Mouse (Mus musculus) liver, adult 2 months (tissue): ENCODE measurements around the gene Tent5b. TPM values are rescaled to one million over a fixed set of nuclear protein-coding genes. Genes with fewer than 3 reads are reported as not detected.

Experiments
- DNase-seq: peaks from one replicate; pipeline ENCODE4 v3.0.0-alpha.2; 2011; ENCODE audit warnings: low read depth, low spot score; ENCODE audit errors: extremely low read depth
- H3K27ac ChIP-seq: fragments of 200-500 bp; replicated peaks from 2 replicates; pipeline ENCODE4 v1.5.1; 2012; ENCODE audit warnings: low read depth, mild to moderate bottlenecking, control low read depth, inconsistent platforms, low read length; ENCODE audit not compliant: insufficient read depth
- H3K27me3 ChIP-seq: fragments of 200-500 bp; 2 replicates; pipeline ENCODE4 v1.6.1; 2012; ENCODE audit warnings: mild to moderate bottlenecking, moderate library complexity, low read length, inconsistent platforms; ENCODE audit not compliant: control insufficient read depth, insufficient read depth
- H3K36me3 ChIP-seq: fragments of 200-500 bp; 2 replicates; pipeline ENCODE4 v1.6.1; 2012; ENCODE audit warnings: low read length, inconsistent platforms; ENCODE audit not compliant: control insufficient read depth, insufficient read depth
- H3K4me1 ChIP-seq: fragments of 200-500 bp; 2 replicates; pipeline ENCODE4 v1.6.1; 2011; ENCODE audit warnings: low read length; ENCODE audit not compliant: control insufficient read depth, insufficient read depth
- H3K4me3 ChIP-seq: fragments of 200-500 bp; 2 replicates; pipeline ENCODE4 v1.5.1; 2011; ENCODE audit warnings: low read depth, mild to moderate bottlenecking, control low read depth, low read length, moderate library complexity; ENCODE audit not compliant: insufficient read depth
- H3K79me2 ChIP-seq: fragments of 200-500 bp; 2 replicates; pipeline ENCODE4 v1.6.1; 2012; ENCODE audit warnings: inconsistent platforms, mild to moderate bottlenecking, low read length, moderate library complexity; ENCODE audit not compliant: control insufficient read depth, insufficient read depth
- H3K9ac ChIP-seq: fragments of 200-500 bp; 2 replicates; pipeline ENCODE4 v1.6.1; 2012; ENCODE audit warnings: low read depth, mild to moderate bottlenecking, control low read depth, inconsistent platforms, low read length
- CTCF ChIP-seq: fragments of 200-500 bp; IDR thresholded peaks from 2 replicates; pipeline ENCODE4 v1.5.1; 2011; ENCODE audit warnings: low read depth, low read length, control low read depth
- POLR2A ChIP-seq: fragments of 200-500 bp; IDR thresholded peaks from 2 replicates; pipeline ENCODE4 v1.6.1; 2011; ENCODE audit warnings: low read length, control low read depth; ENCODE audit not compliant: insufficient read depth; ENCODE audit errors: extremely low read depth
- WGBS: fragments of 180-500 bp; shearing (Covaris S2); methylation state at CpG from one replicate; pipeline ENCODE4 v1.1.7; 2018; 5-methylcytosine and 5-hydroxymethylcytosine counted together
- polyA plus RNA-seq: library from polyadenylated mRNA; depleted of rRNA; stranded (reverse); fragments of >200 nt; gene quantifications from 2 replicates; pipeline ENCODE4 v1.2.3, GENCODE M21; 2012
- total RNA-seq: library from RNA; depleted of rRNA; stranded (reverse); fragments of >200 nt; gene quantifications from 2 replicates; pipeline ENCODE4 v1.2.3, GENCODE M21; 2014

Tent5b gene
- total and polyA plus RNA-seq, 2 experiments, result 0.06 to 0.09 TPM

DNA sequence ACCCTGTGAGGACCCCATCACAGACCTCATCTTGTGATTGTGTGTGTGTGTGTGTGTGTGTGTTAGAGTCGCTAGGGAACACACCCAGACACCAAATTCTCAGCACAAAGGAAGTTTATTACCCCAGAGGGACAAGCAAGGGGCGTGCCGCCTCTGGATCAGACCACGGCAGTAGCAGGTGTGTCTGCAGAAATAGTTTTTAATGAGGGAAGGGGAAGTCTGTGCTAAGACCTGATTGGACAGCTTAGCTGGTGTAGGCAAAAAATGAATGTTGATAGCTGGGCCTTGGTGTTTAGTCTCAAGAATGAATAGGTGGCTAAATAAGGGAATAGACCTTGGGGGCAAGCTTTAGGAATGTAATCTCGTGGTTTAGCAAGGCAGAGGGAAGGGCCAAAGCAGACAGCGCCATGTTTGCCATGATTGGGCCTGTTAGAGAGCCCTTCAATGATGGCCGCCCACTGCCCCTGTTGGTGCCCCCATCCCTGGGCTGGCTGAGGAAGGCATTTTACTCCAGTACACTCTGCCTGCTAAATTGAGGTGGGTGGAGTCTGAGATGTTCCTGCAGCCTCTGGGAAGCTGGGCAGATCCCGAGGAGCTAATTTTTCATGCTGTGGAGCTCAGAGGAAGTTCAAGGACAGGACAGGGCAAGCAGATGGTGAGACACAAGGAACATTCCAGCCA lies 31.1 kb upstream of the Tent5b start:
- whole genome bisulfite sequencing, result 80% methylated on average over 8 of the region's 8 CpGs

DNA sequence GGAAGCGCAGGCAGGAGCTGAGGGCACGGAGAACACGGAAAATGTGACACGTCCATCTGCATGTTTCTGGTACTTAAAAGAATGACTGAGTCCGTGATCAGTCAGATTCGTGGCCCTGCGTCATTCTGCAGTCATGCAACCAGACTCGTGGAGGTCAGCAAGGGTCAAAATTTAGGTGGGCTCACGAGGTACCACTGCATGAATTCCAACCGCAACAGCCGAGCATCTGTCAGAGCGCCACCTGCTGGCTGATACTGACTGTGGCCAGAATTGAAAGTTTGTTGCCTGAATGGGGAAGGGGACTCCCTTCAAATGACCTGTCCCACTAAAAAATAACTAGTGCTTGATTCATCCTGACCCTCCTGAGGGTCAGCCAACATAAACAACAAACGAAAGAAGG lies 30.2 kb upstream of the Tent5b start:
- H3K27me3 ChIP-seq, result no peaks in the 10 kb centered on the region

More for the DNA sequence above, 31.1 kb upstream of the Tent5b start:
- no peaks in the 10 kb centered on the region for H3K27me3 ChIP-seq
- no peaks in the 10 kb centered on the region for H3K36me3 ChIP-seq
- no peak overlapping the region for H3K27ac ChIP-seq
- H3K9ac ChIP-seq, result no peak overlapping the region
- TF ChIP-seq CTCF (no peak), POLR2A (no peak)
- H3K79me2 ChIP-seq, result no peaks in the 10 kb centered on the region
- no peak for DNase-seq
- no peak overlapping the region for H3K4me3 ChIP-seq
- H3K4me1 ChIP-seq, result no peaks in the 10 kb centered on the region

DNA sequence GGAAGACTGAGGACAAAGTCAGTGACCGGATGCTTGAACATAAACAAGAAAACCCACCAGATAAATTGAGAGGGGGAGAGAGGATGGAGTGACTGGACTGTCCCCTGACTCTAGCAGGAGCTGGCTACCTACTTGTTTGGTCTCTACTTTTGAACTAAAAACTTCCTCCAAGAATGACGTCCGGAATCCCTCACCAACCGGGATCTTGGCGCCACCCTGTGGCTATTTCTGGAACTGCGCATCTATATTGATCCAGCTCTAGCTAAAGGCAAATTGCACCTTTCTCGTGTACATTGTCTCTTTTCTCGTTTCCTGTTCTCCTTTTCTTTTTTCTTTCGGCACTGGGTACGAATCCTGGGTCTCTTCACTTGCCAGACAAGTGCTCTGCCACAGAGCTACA lies 28.4 kb upstream of the Tent5b start:
- peak; percentile 40 for DNase-seq

More for the DNA sequence above, 30.2 kb upstream of the Tent5b start:
- no peak for TF ChIP-seq POLR2A
- TF ChIP-seq CTCF, result peak; percentile 90
- Histone ChIP-seq H3K9ac (no peak overlapping the region), H3K27ac (no peak overlapping the region), H3K4me1 (no peaks in the 10 kb centered on the region), H3K79me2 (no peaks in the 10 kb centered on the region), H3K36me3 (no peaks in the 10 kb centered on the region), H3K4me3 (no peak overlapping the region)
- WGBS, result 18% methylated on average over 13 of the region's 13 CpGs
- no peak for DNase-seq

DNA sequence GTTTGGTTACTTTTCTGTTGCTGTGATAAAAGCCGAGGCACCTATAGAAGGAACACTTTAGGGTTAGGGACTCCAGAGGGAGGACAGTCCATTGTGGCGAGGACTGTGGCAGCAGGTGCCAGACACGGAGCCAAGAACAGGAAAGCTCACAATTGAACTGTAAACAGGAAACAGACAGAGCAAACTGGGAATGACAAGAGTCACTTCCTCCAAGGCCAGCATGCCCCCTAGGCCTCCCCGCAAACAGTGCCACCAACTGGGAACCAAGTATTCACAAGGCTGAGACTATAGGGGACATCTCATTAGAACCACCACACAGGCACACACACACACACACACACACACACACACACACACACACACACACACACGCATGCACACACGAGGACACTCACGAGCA lies 27.5 kb upstream of the Tent5b start:
- WGBS, result 74% methylated on average over 7 of the region's 7 CpGs
- TF ChIP-seq CTCF (no peak), POLR2A (no peak)
- no peaks in the 10 kb centered on the region for H3K4me1 ChIP-seq

More for the DNA sequence above, 28.4 kb upstream of the Tent5b start:
- no peaks in the 10 kb centered on the region for H3K79me2 ChIP-seq
- TF ChIP-seq POLR2A (no peak), CTCF (peak; percentile 84)
- no peaks in the 10 kb centered on the region for H3K4me1 ChIP-seq
- H3K9ac ChIP-seq, result no peak overlapping the region
- no peak overlapping the region for H3K27ac ChIP-seq
- WGBS, result 6% methylated on average over 10 of the region's 10 CpGs
- no peak overlapping the region for H3K4me3 ChIP-seq
- no peaks in the 10 kb centered on the region for H3K27me3 ChIP-seq
- H3K36me3 ChIP-seq, result no peaks in the 10 kb centered on the region

DNA sequence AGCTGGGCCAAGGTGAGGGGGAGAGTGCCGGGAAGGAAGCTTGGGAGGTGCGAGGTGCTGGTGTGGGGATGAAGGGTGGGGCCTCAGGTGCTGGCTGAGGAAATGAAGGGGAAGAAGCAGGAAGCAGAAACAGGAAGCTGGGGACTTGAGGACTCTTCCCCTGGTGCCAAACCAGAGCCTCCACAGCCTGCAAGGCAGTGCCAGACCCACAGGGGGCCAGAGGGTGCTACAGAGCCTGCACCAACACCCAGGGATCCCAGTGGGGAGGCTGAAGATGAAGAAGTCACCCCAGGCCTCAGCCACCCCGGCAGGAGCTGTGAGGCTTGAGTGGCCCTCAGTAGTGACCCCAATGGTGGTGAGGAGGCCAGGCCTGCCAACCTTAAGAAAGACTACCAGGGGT lies 21.9 kb upstream of the Tent5b start:
- H3K4me3 ChIP-seq, result no peak overlapping the region
- H3K27ac ChIP-seq, result no peak overlapping the region
- no peaks in the 10 kb centered on the region for H3K27me3 ChIP-seq
- no peaks in the 10 kb centered on the region for H3K4me1 ChIP-seq
- H3K36me3 ChIP-seq, result no peaks in the 10 kb centered on the region
- no peaks in the 10 kb centered on the region for H3K79me2 ChIP-seq
- WGBS, result 81% methylated on average over 3 of the region's 3 CpGs
- no peak for DNase-seq
- TF ChIP-seq POLR2A (no peak), CTCF (no peak)
- H3K9ac ChIP-seq, result no peak overlapping the region

More for the DNA sequence above, 27.5 kb upstream of the Tent5b start:
- Histone ChIP-seq H3K4me3 (no peak overlapping the region), H3K79me2 (no peaks in the 10 kb centered on the region), H3K9ac (no peak overlapping the region), H3K27ac (no peak overlapping the region), H3K36me3 (no peaks in the 10 kb centered on the region), H3K27me3 (no peaks in the 10 kb centered on the region)
- no peak for DNase-seq

DNA sequence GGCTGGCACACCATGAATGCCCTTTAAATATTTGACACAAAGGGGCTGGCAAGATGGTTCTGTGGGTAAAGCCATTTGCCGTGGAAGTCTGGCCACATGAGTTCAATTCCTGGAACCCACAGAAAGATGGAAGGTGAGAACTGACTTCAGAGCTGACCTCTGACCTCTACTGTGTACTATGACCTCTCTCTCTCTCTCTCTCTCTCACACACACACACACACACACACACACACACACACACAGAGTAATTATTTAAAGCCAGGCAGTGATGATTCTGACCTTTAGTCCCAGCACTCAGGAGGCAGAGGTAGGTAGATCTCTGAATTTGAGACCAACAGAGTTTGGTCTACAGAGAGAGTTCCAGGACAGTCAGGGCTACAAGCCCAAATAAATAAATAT lies 19.9 kb upstream of the Tent5b start:
- 0 out of 2 replicates have a peak, but pooled peaks cover 2% of the 10 kb centered on the region for H3K4me1 ChIP-seq
- H3K27ac ChIP-seq, result no peak overlapping the region
- no peak overlapping the region for H3K9ac ChIP-seq
- TF ChIP-seq CTCF, result no peak
- no peak for TF ChIP-seq POLR2A
- H3K79me2 ChIP-seq, result no peaks in the 10 kb centered on the region
- H3K36me3 ChIP-seq, result no peaks in the 10 kb centered on the region
- peak; percentile 62 for DNase-seq
- no peak overlapping the region for H3K4me3 ChIP-seq
- no peaks in the 10 kb centered on the region for H3K27me3 ChIP-seq
- 15% methylated on average over 1 of the region's 1 CpGs for WGBS
